Mouse (Mus musculus): Measurements from ENCODE around the gene Cd300c2. TPM values are rescaled to one million over a fixed set of nuclear protein-coding genes. Genes with fewer than 3 reads are reported as not detected.
"Not testable (repeated sequence)": the region's sequence is repeated elsewhere in the genome, so short reads cannot be mapped to it uniquely, and the experiment has no call there.

Cd300c2 gene
- polyA plus RNA-seq (2015; fragmentation: Nextera tagmentation; extraction: Ambion mirVana) = 1.9 and 2.8 TPM in 2 replicates

- Histone ChIP-seq H3K4me3 (replicated peaks) (no peak within 1 kb of the TSS), H3K36me3 (no peaks in the 10 kb centered on the region), H3K9ac (no peak within 1 kb of the TSS), H3K9me3 (no peaks in the 10 kb centered on the region), H3K27me3 (replicated peaks) (no peaks in the 10 kb centered on the region), H3K27ac (no peak within 1 kb of the TSS), H3K4me1 (replicated peaks) (no peaks in the 10 kb centered on the region), H3K4me2 (replicated peaks) (no peak within 1 kb of the TSS)
- no peak for ATAC-seq
- 76% methylated on average over 7 of the region's 7 CpGs for WGBS
These were observed at the start of gene Cd300c2 for GRCm38 (mm10) chr11:115001474-115002040. TSS of gene Cd300c2 (minus strand) at chr11:115001880.

GRCm38 (mm10) chr11:115049282-115049895 is 47.7 kb upstream of the Cd300c2 start:
- Histone ChIP-seq H3K4me1 (replicated peaks) (no peaks in the 10 kb centered on the region), H3K36me3 (no peaks in the 10 kb centered on the region), H3K9me3 (no peaks in the 10 kb centered on the region), H3K9ac (no peak overlapping the region), H3K27ac (no peak overlapping the region), H3K4me2 (replicated peaks) (no peak overlapping the region), H3K4me3 (replicated peaks) (no peak overlapping the region), H3K27me3 (replicated peaks) (no peaks in the 10 kb centered on the region)
- 47% methylated on average over 3 of the region's 3 CpGs for WGBS
- ATAC-seq = no peak

GRCm38 (mm10) chr11:115048259-115048658 is 46.6 kb upstream of the Cd300c2 start, which contains the start of gene Cd300ld3:
TSS of gene Cd300ld3 (minus strand) at chr11:115048409.
- no peak within 1 kb of the TSS for H3K4me3 ChIP-seq (replicated peaks)
- no peaks in the 10 kb centered on the region for H3K27me3 ChIP-seq (replicated peaks)
- ATAC-seq = no peak
- H3K36me3 ChIP-seq = no peaks in the 10 kb centered on the region
- H3K9me3 ChIP-seq = no peaks in the 10 kb centered on the region
- no peaks in the 10 kb centered on the region for H3K4me1 ChIP-seq (replicated peaks)
- 71% methylated on average over 2 of the region's 2 CpGs for WGBS
- no peak within 1 kb of the TSS for H3K4me2 ChIP-seq (replicated peaks)
- no peak within 1 kb of the TSS for H3K27ac ChIP-seq
- no peak within 1 kb of the TSS for H3K9ac ChIP-seq

- not testable (repeated sequence) for H3K27me3 ChIP-seq (replicated peaks); H3K9ac ChIP-seq; H3K4me2 ChIP-seq (replicated peaks); H3K4me3 ChIP-seq (replicated peaks); ATAC-seq; H3K36me3 ChIP-seq; H3K9me3 ChIP-seq; H3K4me1 ChIP-seq (replicated peaks); H3K27ac ChIP-seq
- WGBS = no CpG with 5 or more reads among the region's 6 CpGs
These were observed 36.0 kb upstream of the Cd300c2 start, which contains the start of gene Cd300ld5 for GRCm38 (mm10) chr11:115037669-115038068. TSS of gene Cd300ld5 (minus strand) at chr11:115037769.

- not testable (repeated sequence) for H3K27me3 ChIP-seq (replicated peaks); H3K4me2 ChIP-seq (replicated peaks); H3K36me3 ChIP-seq; H3K9ac ChIP-seq; H3K27ac ChIP-seq; H3K9me3 ChIP-seq; H3K4me1 ChIP-seq (replicated peaks); ATAC-seq; H3K4me3 ChIP-seq (replicated peaks)
- no CpG with 5 or more reads among the region's 6 CpGs for WGBS
These were observed 25.2 kb upstream of the Cd300c2 start, which contains the start of gene Cd300ld4 for GRCm38 (mm10) chr11:115026912-115027311. TSS of gene Cd300ld4 (minus strand) at chr11:115027012.

GRCm38 (mm10) chr11:115016093-115016492 is 14.4 kb upstream of the Cd300c2 start, which contains the start of gene Cd300ld2:
TSS of gene Cd300ld2 (minus strand) at chr11:115016193.
- not testable (repeated sequence) for H3K27me3 ChIP-seq (replicated peaks); H3K36me3 ChIP-seq; H3K9ac ChIP-seq; ATAC-seq; H3K4me3 ChIP-seq (replicated peaks); H3K4me2 ChIP-seq (replicated peaks); H3K9me3 ChIP-seq; H3K4me1 ChIP-seq (replicated peaks); H3K27ac ChIP-seq
- WGBS = no CpG with 5 or more reads among the region's 7 CpGs

- no peak for ATAC-seq
- whole genome bisulfite sequencing = 86% methylated on average over 5 of the region's 5 CpGs
- Histone ChIP-seq H3K27ac (no peak overlapping the region), H3K4me1 (replicated peaks) (no peaks in the 10 kb centered on the region), H3K4me2 (replicated peaks) (no peak overlapping the region), H3K27me3 (replicated peaks) (no peaks in the 10 kb centered on the region), H3K36me3 (no peaks in the 10 kb centered on the region), H3K9me3 (no peaks in the 10 kb centered on the region), H3K4me3 (replicated peaks) (no peak overlapping the region), H3K9ac (no peak overlapping the region)
These were observed 2.4 kb upstream of the Cd300c2 start for GRCm38 (mm10) chr11:115004070-115004469.

GRCm38 (mm10) chr11:114989793-114990192 is 11.9 kb downstream of the Cd300c2 start, which contains the start of gene Cd300ld:
TSS of gene Cd300ld (minus strand) at chr11:114989922.
- no peaks in the 10 kb centered on the region for H3K4me1 ChIP-seq (replicated peaks)
- 67% methylated on average over 4 of the region's 4 CpGs for WGBS
- H3K27me3 ChIP-seq (replicated peaks) = no peaks in the 10 kb centered on the region
- H3K9ac ChIP-seq = no peak within 1 kb of the TSS
- no peak within 1 kb of the TSS for H3K27ac ChIP-seq
- H3K36me3 ChIP-seq = no peaks in the 10 kb centered on the region
- H3K4me2 ChIP-seq (replicated peaks) = no peak within 1 kb of the TSS
- H3K4me3 ChIP-seq (replicated peaks) = no peak within 1 kb of the TSS
- no peak for ATAC-seq
- no peaks in the 10 kb centered on the region for H3K9me3 ChIP-seq

- Histone ChIP-seq H3K9me3 (no peaks in the 10 kb centered on the region), H3K36me3 (no peaks in the 10 kb centered on the region), H3K4me1 (replicated peaks) (no peaks in the 10 kb centered on the region), H3K27ac (no peak overlapping the region), H3K27me3 (replicated peaks) (no peaks in the 10 kb centered on the region), H3K9ac (no peak overlapping the region), H3K4me3 (replicated peaks) (no peak overlapping the region), H3K4me2 (replicated peaks) (no peak overlapping the region)
- no peak for ATAC-seq
- whole genome bisulfite sequencing = 68% methylated on average over 4 of the region's 4 CpGs
These were observed 19.8 kb downstream of the Cd300c2 start for GRCm38 (mm10) chr11:114981866-114982265.

GRCm38 (mm10) chr11:114972726-114973125 is 29.0 kb downstream of the Cd300c2 start:
- Histone ChIP-seq H3K36me3 (no peaks in the 10 kb centered on the region), H3K4me1 (replicated peaks) (no peaks in the 10 kb centered on the region), H3K9ac (no peak overlapping the region), H3K9me3 (no peaks in the 10 kb centered on the region), H3K27me3 (replicated peaks) (no peaks in the 10 kb centered on the region), H3K4me3 (replicated peaks) (no peak overlapping the region), H3K4me2 (replicated peaks) (no peak overlapping the region), H3K27ac (no peak overlapping the region)
- no peak for ATAC-seq
- WGBS = 79% methylated on average over 10 of the region's 10 CpGs

- no peak within 1 kb of the TSS for H3K9ac ChIP-seq
- no peaks in the 10 kb centered on the region for H3K4me1 ChIP-seq (replicated peaks)
- no peak within 1 kb of the TSS for H3K4me3 ChIP-seq (replicated peaks)
- H3K36me3 ChIP-seq = no peaks in the 10 kb centered on the region
- H3K9me3 ChIP-seq = no peaks in the 10 kb centered on the region
- no peaks in the 10 kb centered on the region for H3K27me3 ChIP-seq (replicated peaks)
- 83% methylated on average over 9 of the region's 9 CpGs for WGBS
- no peak within 1 kb of the TSS for H3K27ac ChIP-seq
- H3K4me2 ChIP-seq (replicated peaks) = no peak within 1 kb of the TSS
- no peak for ATAC-seq
These were observed 32.9 kb downstream of the Cd300c2 start, which contains the start of gene Cd300c for GRCm38 (mm10) chr11:114968752-114969207. TSS of gene Cd300c (minus strand) at chr11:114969157.

GRCm38 (mm10) chr11:114965182-114965828 is 36.4 kb downstream of the Cd300c2 start:
- no peaks in the 10 kb centered on the region for H3K4me1 ChIP-seq (replicated peaks)
- WGBS = 50% methylated on average over 3 of the region's 3 CpGs
- H3K27me3 ChIP-seq (replicated peaks) = no peaks in the 10 kb centered on the region
- no peaks in the 10 kb centered on the region for H3K9me3 ChIP-seq
- no peak overlapping the region for H3K4me2 ChIP-seq (replicated peaks)
- no peak overlapping the region for H3K27ac ChIP-seq
- no peak overlapping the region for H3K9ac ChIP-seq
- no peak overlapping the region for H3K4me3 ChIP-seq (replicated peaks)
- no peak for ATAC-seq
- no peaks in the 10 kb centered on the region for H3K36me3 ChIP-seq
